Mouse (Mus musculus): ENCODE measurements around the gene Chmp1a.
A peak's percentile ranks its signal among the peaks of the same experiment; 100 is the strongest.

Chmp1a gene

DNA sequence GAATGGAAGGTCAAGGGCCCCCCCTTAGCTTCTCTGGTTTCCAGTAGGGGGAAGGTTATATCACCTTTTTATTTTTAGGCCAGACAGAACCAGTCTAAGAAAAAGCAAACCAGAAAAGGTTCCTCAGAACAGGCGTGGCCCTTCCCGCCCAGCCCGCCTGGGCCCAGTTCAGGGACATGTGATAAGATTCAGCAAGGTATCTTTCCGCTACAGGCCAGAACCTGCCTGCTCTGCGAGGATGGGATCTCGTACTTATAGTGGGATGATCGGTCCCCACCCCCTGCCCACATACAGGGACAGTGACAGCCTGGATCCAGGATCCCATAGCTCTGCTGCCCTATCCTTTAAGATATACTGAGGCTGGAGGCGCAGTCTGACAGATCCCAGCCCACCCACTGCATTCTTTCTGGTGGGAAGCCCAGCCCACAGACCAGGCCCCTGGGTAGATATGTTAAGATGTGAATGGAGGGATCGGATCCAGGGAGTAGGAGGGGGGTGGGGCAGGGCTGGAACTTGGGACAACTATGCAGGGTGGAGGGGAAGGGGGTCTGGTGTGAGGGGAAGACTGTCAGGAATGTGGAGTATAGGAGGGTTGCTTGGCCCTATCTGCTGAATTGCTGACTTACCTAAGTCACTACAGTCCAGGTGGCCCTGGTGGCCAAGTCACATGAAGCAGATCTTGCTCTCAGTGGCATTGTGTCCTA lies 56.3 kb downstream of the Chmp1a start:
- DNase-seq (ENCODE audit: low spot score in 2 of 2): peak; percentile 46 to 49

- peak; percentile 30 to 33 for DNase-seq (ENCODE audit: low spot score in 2 of 2)
These were observed 57.4 kb downstream of the Chmp1a start for GRCm38 (mm10) chr8:123155177-123155576.
